Mouse (Mus musculus) embryonic stem cell, embryonic (primary cell): Measurements from ENCODE around the gene Psenen.

ENCODE experiments used
- CTCF ChIA-PET, 4 experiments: fragments of 300-600 bp in 2 of 4; fragments of 350-600 bp in 2 of 4; sonication (Branson Sonifier 250); formaldehyde crosslinking; loops; one replicate each; lab custom pipeline; 2022; ENCODE audit warnings: inconsistent platforms in 2 of 4; lab: Charles Lee
- POLR2A ChIA-PET, 4 experiments: fragments of 300-600 bp in 2 of 4; fragments of 350-600 bp in 2 of 4; sonication (Branson Sonifier 250); formaldehyde crosslinking; loops; one replicate each; lab custom pipeline; 2022; ENCODE audit warnings: antibody characterized with exemption in 4 of 4, inconsistent platforms in 1 of 4; lab: Charles Lee

Gene Psenen

GRCm38 (mm10) chr7:30553021-30553589, 10.3 kb downstream of the Psenen start:
- ChIA-PET POLR2A (interaction anchor here in 3 of 4 experiments (0.5 to 3.1 kb wide), 70 partner anchors 8 to 1571 kb away, joined by 3 to 32 read pairs (median 4); partner anchors contain the start of genes Gm49396 (in 3 of the 3), Psenen (in 3 of the 3), U2af1l4 (in 3 of the 3) and Wdr62 (in 2 of the 3)), CTCF (interaction anchor here (0.6 to 2.8 kb wide), 10 partner anchors 10 to 221 kb away, joined by 3 to 14 read pairs (median 4); partner anchors contain the start of genes Gm49396 (in 1 of the 4), Psenen (in 1 of the 4) and U2af1l4 (in 1 of the 4))

- CTCF ChIA-PET, result interaction anchor here (0.6 to 2.8 kb wide), 15 partner anchors 11 to 246 kb away, joined by 3 to 14 read pairs (median 3); partner anchors contain the start of genes Gm49396 (in 1 of the 4), Psenen (in 1 of the 4) and U2af1l4 (in 1 of the 4)
- POLR2A ChIA-PET, result interaction anchor here in 3 of 4 experiments (0.5 to 3.1 kb wide), 78 partner anchors 8 to 1570 kb away, joined by 3 to 32 read pairs (median 4); partner anchors contain the start of genes Gm49396 (in 3 of the 3), Psenen (in 3 of the 3), U2af1l4 (in 3 of the 3) and Wdr62 (in 2 of the 3)
Observed at GRCm38 (mm10) chr7:30552102-30553020, 11.1 kb downstream of the Psenen start, which contains the start of the genes Hspb6 and Proser3. TSS of gene Hspb6 (plus strand) at chr7:30552178. TSS of gene Proser3 (minus strand) at chr7:30552299.

- ChIA-PET CTCF (interaction anchor here in 3 of 4 experiments (0.6 to 2.8 kb wide), 14 partner anchors 12 to 245 kb away, joined by 3 to 14 read pairs (median 4); no protein-coding TSS in a partner anchor), POLR2A (interaction anchor here in 3 of 4 experiments (0.6 to 3.1 kb wide), 48 partner anchors 8 to 918 kb away, joined by 3 to 32 read pairs (median 4); partner anchors contain the start of genes Gm49396 (in 2 of the 3), Psenen (in 2 of the 3), U2af1l4 (in 2 of the 3) and Wdr62 (in 2 of the 3))
Observed at GRCm38 (mm10) chr7:30551445-30552101, 11.9 kb downstream of the Psenen start.

- CTCF ChIA-PET, result interaction anchor here in 1 of 4 experiments (1.0 to 2.7 kb wide), 3 partner anchors 57 to 204 kb away, joined by 3 to 14 read pairs (median 4); no protein-coding TSS in a partner anchor
- POLR2A ChIA-PET, result interaction anchor here in 3 of 4 experiments (0.6 to 3.1 kb wide), 5 partner anchors 9 to 918 kb away, joined by 3 to 21 read pairs (median 3); partner anchors contain the start of gene Lin37 (in 1 of the 3)
Observed at GRCm38 (mm10) chr7:30550603-30551002, 12.8 kb downstream of the Psenen start.

GRCm38 (mm10) chr7:30549880-30550279, 13.5 kb downstream of the Psenen start:
- ChIA-PET POLR2A (interaction anchor here in 2 of 4 experiments (0.7 to 1.6 kb wide), 3 partner anchors 8 to 196 kb away, joined by 3 read pairs; partner anchors contain the start of gene Kmt2b (in 1 of the 2)), CTCF (interaction anchor here in 2 of 4 experiments (0.6 to 1.7 kb wide), 2 partner anchors 35 to 58 kb away, joined by 3 to 4 read pairs; no protein-coding TSS in a partner anchor)

GRCm38 (mm10) chr7:30544327-30544726, 19.1 kb downstream of the Psenen start:
- ChIA-PET CTCF (no interaction called here), POLR2A (interaction anchor here in 1 of 4 experiments (2.2 kb wide), 1 partner anchor 8 kb away, joined by 7 read pairs; the partner anchor contains the start of genes Hspb6 and Proser3)

GRCm38 (mm10) chr7:30540572-30540971, 22.9 kb downstream of the Psenen start:
- ChIA-PET CTCF (interaction anchor here in 2 of 4 experiments (0.9 to 1.3 kb wide), 2 partner anchors 13 to 48 kb away, joined by 3 read pairs; partner anchors contain the start of gene Prodh2 (in 1 of the 2)), POLR2A (interaction anchor here in 3 of 4 experiments (0.6 to 1.9 kb wide), 10 partner anchors 12 to 254 kb away, joined by 3 to 13 read pairs (median 4); partner anchors contain the start of genes Aplp1 (in 1 of the 3), Gm49396 (in 1 of the 3), Hspb6 (in 1 of the 3) and Proser3 (in 1 of the 3))

- POLR2A ChIA-PET, result interaction anchor here in 3 of 4 experiments (0.6 to 2.2 kb wide), 10 partner anchors 16 to 254 kb away, joined by 3 to 7 read pairs (median 4); partner anchors contain the start of genes Hspb6 (in 2 of the 3), Proser3 (in 2 of the 3), Gm49396 (in 1 of the 3) and U2af1l4 (in 1 of the 3)
Observed at GRCm38 (mm10) chr7:30534633-30535577, 28.5 kb downstream of the Psenen start, which contains the start of gene Arhgap33. TSS of gene Arhgap33 (minus strand) at chr7:30535060.

GRCm38 (mm10) chr7:30533941-30534632, 29.3 kb downstream of the Psenen start:
- ChIA-PET POLR2A (interaction anchor here (0.6 to 1.6 kb wide), 6 partner anchors 18 to 180 kb away, joined by 3 to 6 read pairs (median 3); partner anchors contain the start of genes Proser3 (in 2 of the 4), Gm49396 (in 1 of the 4), Hspb6 (in 1 of the 4) and U2af1l4 (in 1 of the 4)), CTCF (no interaction called here)

More at GRCm38 (mm10) chr7:30534633-30535577, 28.5 kb downstream of the Psenen start, which contains the start of gene Arhgap33:
- CTCF ChIA-PET, result interaction anchor here (0.5 to 1.5 kb wide), 5 partner anchors 17 to 422 kb away, joined by 3 to 7 read pairs (median 3); partner anchors contain the start of genes Hspb6 (in 1 of the 4), Prodh2 (in 1 of the 4), Proser3 (in 1 of the 4) and Usf2 (in 1 of the 4)

- POLR2A ChIA-PET, result interaction anchor here in 2 of 4 experiments (0.9 to 1.6 kb wide), 5 partner anchors 9 to 181 kb away, joined by 3 to 6 read pairs (median 3); partner anchors contain the start of genes Gm49396 (in 1 of the 2), Hspb6 (in 1 of the 2), Proser3 (in 1 of the 2) and U2af1l4 (in 1 of the 2)
- CTCF ChIA-PET, result no interaction called here
Observed at GRCm38 (mm10) chr7:30532931-30533330, 30.5 kb downstream of the Psenen start.

GRCm38 (mm10) chr7:30531291-30531815, 32.1 kb downstream of the Psenen start:
- CTCF ChIA-PET, result interaction anchor here in 2 of 4 experiments (0.7 to 1.1 kb wide), 2 partner anchors 26 to 134 kb away, joined by 3 read pairs; partner anchors contain the start of gene Haus5 (in 1 of the 2)

GRCm38 (mm10) chr7:30526981-30527380, 36.4 kb downstream of the Psenen start:
- CTCF ChIA-PET, result interaction anchor here in 3 of 4 experiments (0.6 to 2.2 kb wide), 7 partner anchors 34 to 597 kb away, joined by 3 to 8 read pairs (median 4); partner anchors contain the start of gene Prodh2 (in 1 of the 3)
- POLR2A ChIA-PET, result interaction anchor here in 3 of 4 experiments (0.9 to 2.7 kb wide), 4 partner anchors 9 to 31 kb away, joined by 3 to 11 read pairs (median 6); partner anchors contain the start of gene Proser3 (in 1 of the 3)

More at GRCm38 (mm10) chr7:30531291-30531815, 32.1 kb downstream of the Psenen start:
- POLR2A ChIA-PET, result interaction anchor here in 2 of 4 experiments (0.6 to 1.4 kb wide), 4 partner anchors 9 to 168 kb away, joined by 3 to 4 read pairs (median 3); partner anchors contain the start of gene Proser3 (in 1 of the 2)

- ChIA-PET POLR2A (interaction anchor here in 3 of 4 experiments (0.9 to 2.7 kb wide), 4 partner anchors 8 to 26 kb away, joined by 3 to 11 read pairs (median 7); partner anchors contain the start of gene Proser3 (in 1 of the 3)), CTCF (interaction anchor here (0.6 to 2.2 kb wide), 7 partner anchors 33 to 598 kb away, joined by 3 to 8 read pairs (median 3); partner anchors contain the start of gene Prodh2 (in 1 of the 4))
Observed at GRCm38 (mm10) chr7:30526399-30526798, 37.0 kb downstream of the Psenen start.
